14 mouse cellular contexts compared by ENCODE assay signal in genomic region chr4:32320039-32320438, GRCm38 (mm10).
"Had no signal": no experiment of that assay in that cellular context is flagged by ENCODE, and none has a peak within 500 bp of the region (broad histone marks: within the 10 kb centered on the region; RNA-seq: fewer than 3 reads in every experiment).

No protein-coding gene starts in this region.

- ATAC-seq: midbrain, embryonic 13.5 days; midbrain, embryonic 15.5 days had no signal

- H3K27me3 ChIP-seq: midbrain, embryonic 13.5 days; midbrain, embryonic 15.5 days; neural tube, embryonic 12.5 days; stomach, embryonic 15.5 days had no signal

- H3K9ac ChIP-seq: lung, embryonic 14.5 days; midbrain, embryonic 13.5 days; midbrain, embryonic 15.5 days; neural tube, embryonic 12.5 days; stomach, embryonic 15.5 days had no signal

- H3K4me3 ChIP-seq: midbrain, embryonic 10.5 days; midbrain, embryonic 13.5 days; midbrain, embryonic 15.5 days; neural tube, embryonic 12.5 days; stomach, embryonic 15.5 days had no signal

- H3K4me2 ChIP-seq: lung, embryonic 14.5 days; midbrain, embryonic 13.5 days; midbrain, embryonic 15.5 days; neural tube, embryonic 12.5 days; stomach, embryonic 15.5 days had no signal

- H3K4me1 ChIP-seq: stomach, embryonic 15.5 days had no signal

- H3K27ac ChIP-seq: midbrain, embryonic 15.5 days; neural tube, embryonic 12.5 days; stomach, embryonic 15.5 days; stomach, postnatal 0 days had no signal

- DNase-seq: lung, adult 18-20 months; lung, embryonic 14.5 days; lung, postnatal 10 days; lung, postnatal 4 days; right cerebral cortex, postnatal 14 days; thymus, adult 2 months; thymus, postnatal 25 days; thymus, postnatal 4 days had no signal

- H3K9me3 ChIP-seq: midbrain, embryonic 15.5 days; stomach, embryonic 15.5 days had no signal
